Mouse (Mus musculus) MEL (cell line): ENCODE data around the gene Osbpl5.

Experiments used
- CHD2 ChIP-seq: IDR thresholded peaks from 2 replicates; pipeline ENCODE4 v1.6.1; 2011; ENCODE audit warnings: low read length, improper control_type of control experiment
- CTCF ChIP-seq, 3 experiments: IDR thresholded peaks in 2 of 3; conservative IDR thresholded peaks in 1 of 3; 2 replicates each; pipeline ENCODE4 v1.5.1; 2011 to 2012; ENCODE audit warnings: low read length in 3 of 3, low read depth in 2 of 3, mild to moderate bottlenecking in 2 of 3, improper control_type of control experiment in 1 of 3, inconsistent platforms in 1 of 3, mixed read lengths in 1 of 3, moderate library complexity in 1 of 3; ENCODE audit not compliant: control insufficient read depth in 1 of 3, insufficient read depth in 1 of 3, poor library complexity in 1 of 3, severe bottlenecking in 1 of 3
- EP300 ChIP-seq, 2 experiments: IDR thresholded peaks; 2 replicates each; pipeline ENCODE4 v1.6.1; 2011; ENCODE audit warnings: improper control_type of control experiment in 2 of 2, low read length in 2 of 2, low read depth in 1 of 2, mild to moderate bottlenecking in 1 of 2
- NRF1 ChIP-seq: IDR thresholded peaks from 2 replicates; pipeline ENCODE4 v1.6.1; 2014; ENCODE audit warnings: low read depth, mild to moderate bottlenecking, inconsistent platforms, low read length, improper control_type of control experiment, moderate library complexity; ENCODE audit not compliant: poor library complexity, insufficient read depth, severe bottlenecking
- POLR2A ChIP-seq, 2 experiments: IDR thresholded peaks; 2 replicates each; pipeline ENCODE4 v1.6.1; 2011 to 2012; ENCODE audit warnings: low read length in 2 of 2, mild to moderate bottlenecking in 2 of 2, control low read depth in 1 of 2, improper control_type of control experiment in 1 of 2, low read depth in 1 of 2, moderate library complexity in 1 of 2; ENCODE audit not compliant: control insufficient read depth in 1 of 2, insufficient read depth in 1 of 2, poor library complexity in 1 of 2
- POLR2AphosphoS2 ChIP-seq: IDR thresholded peaks from 2 replicates; pipeline ENCODE4 v1.6.1; 2011; ENCODE audit warnings: low read length, improper control_type of control experiment
- POLR2AphosphoS5 ChIP-seq: IDR thresholded peaks from 2 replicates; pipeline ENCODE4 v1.6.1; 2012; ENCODE audit warnings: low read depth, borderline replicate concordance, mild to moderate bottlenecking, inconsistent platforms, low read length, moderate library complexity, mixed read lengths
- RAD21 ChIP-seq: IDR thresholded peaks from 2 replicates; pipeline ENCODE4 v1.6.1; 2011; ENCODE audit warnings: mild to moderate bottlenecking, low read depth, low read length, improper control_type of control experiment
- USF2 ChIP-seq, 2 experiments: IDR thresholded peaks; 2 replicates each; pipeline ENCODE4 v1.6.1; 2011 to 2012; ENCODE audit warnings: improper control_type of control experiment in 2 of 2, low read length in 2 of 2, borderline replicate concordance in 1 of 2, inconsistent platforms in 1 of 2, low read depth in 1 of 2, mild to moderate bottlenecking in 1 of 2; ENCODE audit not compliant: insufficient read depth in 1 of 2
- ZC3H11A ChIP-seq: IDR thresholded peaks from 2 replicates; pipeline ENCODE4 v1.6.1; 2012; ENCODE audit warnings: low read depth, mild to moderate bottlenecking, inconsistent platforms, low read length, improper control_type of control experiment

DNA sequence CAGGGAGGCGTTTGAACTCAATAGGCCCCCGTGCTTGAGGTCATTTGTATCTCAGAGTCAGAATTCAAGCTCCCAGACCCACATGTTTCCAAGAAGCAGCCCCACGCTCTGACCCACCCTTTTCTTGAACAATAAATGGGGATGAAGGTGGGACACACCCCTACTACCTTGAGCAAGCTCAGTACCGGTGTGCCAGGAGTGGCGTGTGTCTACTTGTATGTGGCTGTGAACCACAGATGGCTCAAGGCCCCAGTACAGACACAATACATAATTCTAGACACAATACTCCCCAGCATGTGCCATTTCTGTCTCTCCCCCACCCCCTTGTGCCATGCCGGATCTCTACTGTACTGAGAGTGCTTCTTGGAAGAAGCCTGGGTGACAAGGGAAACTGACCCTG, 18.6 kb downstream of the Osbpl5 start:
- TF ChIP-seq CTCF (IDR thresholded peaks at IDR 0.05 in 2 of 3, conservative IDR thresholded peaks at IDR 0.05 in 1 of 3; ENCODE audit: control insufficient read depth in 1 of 3, insufficient read depth in 1 of 3, low read depth in 2 of 3, low read length in 3 of 3, poor library complexity in 1 of 3, severe bottlenecking in 1 of 3) (no peak), CHD2 (no peak), POLR2A (IDR thresholded peaks at IDR 0.05; ENCODE audit: control insufficient read depth in 1 of 2, insufficient read depth in 1 of 2, low read depth in 1 of 2, low read length in 2 of 2, poor library complexity in 1 of 2) (no peak), EP300 (IDR thresholded peaks at IDR 0.05; ENCODE audit: low read depth in 1 of 2, low read length in 2 of 2) (no peak), POLR2AphosphoS5 (no peak), USF2 (IDR thresholded peaks at IDR 0.05; ENCODE audit: borderline replicate concordance in 1 of 2, insufficient read depth in 1 of 2, low read depth in 1 of 2, low read length in 2 of 2) (no peak), NRF1 (no peak), RAD21 (no peak), ZC3H11A (no peak), POLR2AphosphoS2 (no peak)
